Mouse (Mus musculus): ENCODE measurements around the gene Runx2.

GRCm38 (mm10) chr17:44642126-44642525 lies 172.5 kb downstream of the Runx2 start:
- TF ChIP-seq CTCF (IDR thresholded peaks at IDR 0.05; ENCODE audit: extremely low read depth, insufficient read length, insufficient replicate concordance, low read depth, low read length) (no peak), POLR2A (IDR thresholded peaks at IDR 0.05; ENCODE audit: low read depth, low read length) (no peak)
